Mouse (Mus musculus): ENCODE results near the gene Lefty2.

DNA sequence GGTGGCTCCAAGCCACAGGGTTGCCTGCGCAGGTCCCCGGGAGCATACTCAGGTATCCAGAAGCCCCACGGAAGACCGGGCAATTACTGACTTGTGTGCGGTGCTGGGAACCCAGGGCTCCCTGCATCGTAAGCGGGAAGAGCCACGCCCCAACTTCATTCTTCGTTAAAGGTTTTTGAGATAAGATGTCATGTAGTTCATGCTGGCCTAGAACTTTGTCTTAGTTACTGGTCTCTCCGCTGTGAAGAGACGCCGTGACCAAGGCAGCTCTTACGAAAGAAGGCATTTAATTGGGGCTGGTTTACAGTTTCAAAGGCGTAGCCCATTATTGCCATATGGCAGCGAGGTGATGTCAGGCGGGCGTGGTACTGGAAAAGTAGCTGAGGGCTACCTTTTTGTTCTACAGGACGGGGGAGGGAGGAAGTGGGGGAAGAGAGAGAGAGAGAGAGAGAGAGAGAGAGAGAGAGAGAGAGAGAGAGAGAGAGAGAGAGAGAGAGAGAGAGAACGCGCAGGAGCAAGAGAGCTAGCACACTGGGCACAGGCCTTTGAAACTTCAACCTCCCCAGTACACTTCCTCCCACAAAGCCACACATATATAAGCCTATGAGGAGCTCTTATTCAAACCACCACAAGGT is 18.9 kb downstream of the Lefty2 start:
- no peak for TF ChIP-seq CTCF (IDR thresholded peaks at IDR 0.05; ENCODE audit: insufficient read depth, low read length)
- TF ChIP-seq POLR2A (IDR thresholded peaks at IDR 0.05; ENCODE audit: borderline replicate concordance, extremely low read depth, low read depth, low read length): no peak

Data from lung, adult 2 months (tissue).